Mouse (Mus musculus): Measurements from ENCODE around the gene E030025P04Rik. TPM values are rescaled to one million over a fixed set of nuclear protein-coding genes. Genes with fewer than 3 reads are reported as not detected.

The E030025P04Rik gene
- polyA plus RNA-seq (2011; ENCODE audit: insufficient read length, low read depth, missing spikeins), result not detected in 2 replicates

DNA sequence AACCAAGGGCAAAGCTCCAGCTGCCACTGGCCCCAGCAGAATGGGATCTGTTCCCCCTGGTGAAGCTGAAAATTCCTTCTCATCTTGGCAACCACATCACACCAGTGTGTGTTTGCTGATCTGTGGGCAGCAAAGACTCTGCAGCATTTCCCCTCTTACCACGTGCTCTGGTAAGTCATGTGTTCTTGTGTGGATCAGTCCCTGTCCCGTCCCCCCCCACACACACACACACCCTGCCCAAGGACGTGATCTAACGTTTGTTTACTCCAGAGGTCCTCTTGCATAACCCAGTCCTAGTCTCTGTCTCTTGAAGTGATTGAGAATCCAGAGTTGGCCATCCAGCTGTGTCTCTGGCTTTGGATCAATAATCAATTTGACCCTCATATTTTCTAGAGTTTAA is at the start of gene E030025P04Rik:
TSS of gene E030025P04Rik (minus strand) at position 134 of the 400 bp plus-strand sequence.
- H3K4me3 ChIP-seq (ENCODE audit: insufficient read depth, low read length), result no peak within 1 kb of the TSS

DNA sequence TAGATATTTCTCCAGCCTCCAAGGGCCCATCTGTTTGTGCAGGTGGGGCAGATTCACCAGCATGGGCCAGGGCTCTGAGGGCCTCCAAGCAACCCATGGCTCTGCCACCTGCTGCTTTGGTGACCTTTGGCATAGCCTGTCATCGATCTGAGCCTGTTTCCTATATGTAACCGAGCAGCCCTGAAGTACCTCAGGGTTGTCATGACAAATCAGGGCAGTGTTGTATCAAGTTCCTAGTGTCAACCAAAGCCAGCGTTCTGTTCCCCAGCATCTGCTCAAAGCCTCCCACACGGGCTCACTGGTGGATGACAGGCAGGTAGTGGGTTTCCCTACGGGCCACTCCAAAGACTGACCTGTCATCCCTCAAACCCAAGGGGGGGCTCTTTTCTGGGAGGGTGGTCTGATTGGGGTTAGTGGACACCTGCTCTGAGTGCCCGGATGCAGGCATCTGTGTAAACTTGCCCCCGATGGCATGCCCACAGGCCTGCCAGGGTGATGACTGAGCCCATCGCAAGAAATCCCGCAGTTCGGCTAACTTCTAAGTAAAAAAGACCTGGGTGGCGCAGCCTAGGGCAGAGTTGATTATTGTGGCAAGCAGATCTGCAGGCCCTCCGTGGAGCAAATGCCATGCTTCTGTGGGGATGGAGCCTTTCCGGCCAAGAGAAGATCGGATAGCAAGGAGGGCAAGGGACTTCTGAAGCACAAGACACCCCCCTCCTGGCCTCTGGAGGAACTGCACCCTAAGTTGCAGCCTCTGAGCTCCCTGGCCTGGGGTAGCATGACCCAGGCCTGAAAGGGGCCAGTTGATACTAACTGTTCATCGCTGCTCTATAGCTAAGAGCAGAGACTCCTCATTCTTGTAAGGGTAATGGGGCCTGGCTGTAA is 48.7 kb upstream of the E030025P04Rik start:
- TF ChIP-seq CTCF (IDR thresholded peaks at IDR 0.05; ENCODE audit: borderline replicate concordance, insufficient read depth, low read length), result peak; percentile 67; the same call in 1 of the 2 replicates
- no peak for TF ChIP-seq POLR2A (IDR thresholded peaks at IDR 0.05; ENCODE audit: low read depth, low read length)
- Histone ChIP-seq H3K27ac (ENCODE audit: insufficient read depth, low read length) (no peak overlapping the region), H3K4me3 (ENCODE audit: insufficient read depth, low read length) (no peak overlapping the region), H3K4me1 (ENCODE audit: control insufficient read depth, insufficient read depth, low read length) (no peaks in the 10 kb centered on the region)

More for the DNA sequence above, at the start of gene E030025P04Rik:
- no peaks in the 10 kb centered on the region for H3K4me1 ChIP-seq (ENCODE audit: control insufficient read depth, insufficient read depth, low read length)
- TF ChIP-seq POLR2A (IDR thresholded peaks at IDR 0.05; ENCODE audit: low read depth, low read length) (no peak), CTCF (IDR thresholded peaks at IDR 0.05; ENCODE audit: borderline replicate concordance, insufficient read depth, low read length) (no peak)
- H3K27ac ChIP-seq (ENCODE audit: insufficient read depth, low read length), result no peak within 1 kb of the TSS

DNA sequence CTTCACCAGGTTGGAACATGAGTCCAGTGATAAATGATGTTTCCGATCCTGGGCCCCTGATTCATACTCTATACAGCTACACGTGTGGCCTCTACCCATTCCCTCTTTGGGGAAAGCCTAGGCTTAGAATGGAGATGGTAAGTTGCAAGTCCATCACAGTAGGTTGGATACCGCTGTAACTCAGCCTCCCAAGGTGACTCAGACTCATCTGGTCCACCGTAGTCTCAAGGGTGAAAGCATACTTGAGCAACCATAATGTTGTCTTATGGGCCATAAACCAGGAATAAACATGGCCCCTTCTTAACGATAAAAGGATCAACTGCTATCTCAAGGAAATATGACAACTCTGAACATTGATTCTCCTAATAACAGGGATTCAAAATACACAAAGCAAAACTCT is 44.1 kb upstream of the E030025P04Rik start:
- no peak overlapping the region for H3K27ac ChIP-seq (ENCODE audit: insufficient read depth, low read length)
- no peak for TF ChIP-seq POLR2A (IDR thresholded peaks at IDR 0.05; ENCODE audit: low read depth, low read length)
- no peak for TF ChIP-seq CTCF (IDR thresholded peaks at IDR 0.05; ENCODE audit: borderline replicate concordance, insufficient read depth, low read length)
- no peak overlapping the region for H3K4me3 ChIP-seq (ENCODE audit: insufficient read depth, low read length)
- H3K4me1 ChIP-seq (ENCODE audit: control insufficient read depth, insufficient read depth, low read length), result no peaks in the 10 kb centered on the region

DNA sequence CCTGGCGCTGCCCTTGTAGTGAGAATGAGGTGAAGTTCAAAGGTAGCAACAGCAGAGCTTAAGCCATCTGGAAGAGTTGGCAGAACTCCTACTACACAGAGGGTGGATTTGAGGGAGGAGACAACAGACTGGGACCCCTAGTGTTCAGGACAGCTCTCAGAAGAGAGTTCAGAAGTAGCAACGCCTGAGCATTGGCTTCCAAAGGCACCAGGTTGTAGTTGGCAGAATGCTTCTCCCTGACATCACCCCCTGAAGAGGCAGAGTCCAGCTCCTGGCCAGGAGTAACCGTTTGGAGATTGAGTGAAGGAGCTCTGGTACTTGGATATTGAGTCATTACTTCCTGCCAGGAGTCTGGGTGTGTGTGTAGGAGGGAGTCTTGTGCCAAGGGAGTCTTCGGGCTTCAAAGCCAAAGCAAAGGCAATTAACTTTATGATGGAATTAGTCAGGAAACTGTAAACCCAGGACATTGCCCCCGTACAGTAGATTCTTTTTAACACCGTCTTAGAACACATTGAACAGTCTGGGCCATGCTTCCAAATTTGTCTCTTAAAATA is 43.5 kb upstream of the E030025P04Rik start:
- no peaks in the 10 kb centered on the region for H3K4me1 ChIP-seq (ENCODE audit: control insufficient read depth, insufficient read depth, low read length)
- no peak overlapping the region for H3K27ac ChIP-seq (ENCODE audit: insufficient read depth, low read length)
- TF ChIP-seq CTCF (IDR thresholded peaks at IDR 0.05; ENCODE audit: borderline replicate concordance, insufficient read depth, low read length) (no peak), POLR2A (IDR thresholded peaks at IDR 0.05; ENCODE audit: low read depth, low read length) (no peak)
- no peak overlapping the region for H3K4me3 ChIP-seq (ENCODE audit: insufficient read depth, low read length)

DNA sequence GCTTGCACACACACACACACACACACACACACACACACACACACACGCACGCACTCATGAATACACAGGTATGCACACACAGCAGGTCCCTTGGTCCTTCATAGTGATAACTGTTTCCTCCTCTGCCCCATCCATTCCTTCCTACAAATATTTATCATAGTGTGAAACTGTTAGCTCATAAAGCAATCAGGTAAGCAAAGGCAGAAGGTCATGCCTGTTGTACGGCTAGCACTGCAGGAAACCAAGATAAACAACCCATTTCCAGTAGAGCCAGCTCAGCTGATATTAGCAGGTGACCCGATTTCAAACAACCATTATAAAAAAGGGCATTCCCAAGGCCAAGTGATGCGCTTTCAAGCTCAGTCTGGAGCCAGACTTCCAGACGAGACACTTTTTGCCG is 36.9 kb upstream of the E030025P04Rik start:
- TF ChIP-seq POLR2A (IDR thresholded peaks at IDR 0.05; ENCODE audit: low read depth, low read length) (no peak), CTCF (IDR thresholded peaks at IDR 0.05; ENCODE audit: borderline replicate concordance, insufficient read depth, low read length) (no peak)
- H3K4me3 ChIP-seq (ENCODE audit: insufficient read depth, low read length), result no peak overlapping the region
- no peak overlapping the region for H3K27ac ChIP-seq (ENCODE audit: insufficient read depth, low read length)
- no peaks in the 10 kb centered on the region for H3K4me1 ChIP-seq (ENCODE audit: control insufficient read depth, insufficient read depth, low read length)

DNA sequence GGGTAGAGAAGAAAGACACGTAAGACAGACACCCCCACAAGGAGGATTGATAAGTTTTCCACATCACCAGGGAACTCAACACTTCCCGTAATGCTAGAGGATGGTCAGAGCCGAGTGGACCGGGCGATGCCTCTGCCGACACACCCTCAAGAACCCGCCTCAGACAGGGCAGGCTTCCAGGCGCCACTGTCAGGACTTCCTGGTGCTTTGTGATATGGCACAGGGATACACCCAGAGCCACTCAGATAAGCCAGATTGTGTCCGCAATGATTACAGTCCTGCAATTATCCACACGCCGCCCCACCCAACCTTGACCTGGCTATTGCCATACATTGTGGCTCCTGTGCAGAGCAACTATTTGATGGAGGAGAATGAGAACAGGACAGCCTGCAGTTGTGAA is 36.1 kb upstream of the E030025P04Rik start:
- Histone ChIP-seq H3K4me1 (ENCODE audit: control insufficient read depth, insufficient read depth, low read length) (no peaks in the 10 kb centered on the region), H3K27ac (ENCODE audit: insufficient read depth, low read length) (no peak overlapping the region), H3K4me3 (ENCODE audit: insufficient read depth, low read length) (no peak overlapping the region)
- TF ChIP-seq CTCF (IDR thresholded peaks at IDR 0.05; ENCODE audit: borderline replicate concordance, insufficient read depth, low read length) (no peak), POLR2A (IDR thresholded peaks at IDR 0.05; ENCODE audit: low read depth, low read length) (no peak)

DNA sequence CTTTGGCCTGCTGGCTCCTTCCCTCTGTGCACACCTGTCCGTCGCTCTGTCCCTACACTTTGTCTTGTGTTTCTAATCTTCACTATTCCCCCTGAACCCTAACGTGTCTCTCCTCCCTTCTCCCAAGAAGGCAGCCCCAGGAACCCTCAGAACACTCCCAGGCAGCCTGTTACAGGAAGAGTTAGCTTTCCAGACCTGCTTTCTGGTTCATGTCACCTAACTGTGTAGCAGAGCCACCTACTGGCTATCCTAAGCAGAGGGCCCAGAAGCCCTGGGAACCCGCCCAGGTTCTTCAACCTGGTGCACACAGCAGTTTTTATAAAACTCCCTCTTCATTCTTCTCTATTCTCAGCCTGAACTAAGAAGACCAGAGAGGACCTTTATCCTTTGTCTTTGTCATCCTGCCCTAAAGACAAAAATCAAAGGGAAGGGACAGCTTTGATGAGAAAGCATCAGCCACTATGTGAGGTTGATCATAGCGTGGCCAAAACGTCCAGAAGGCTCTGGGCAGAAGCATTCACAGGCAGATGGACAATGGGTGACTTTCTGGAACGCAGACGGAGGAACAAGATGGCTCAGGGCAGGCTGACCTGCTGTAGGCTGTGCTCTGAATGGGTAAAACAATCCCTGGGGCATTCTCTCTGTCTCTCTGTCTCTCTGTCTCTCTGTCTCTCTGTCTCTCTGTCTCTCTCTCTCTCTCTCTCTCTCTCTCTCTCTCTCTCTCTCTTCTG is 34.8 kb upstream of the E030025P04Rik start:
- TF ChIP-seq CTCF (IDR thresholded peaks at IDR 0.05; ENCODE audit: borderline replicate concordance, insufficient read depth, low read length), result no peak
- no peak for TF ChIP-seq POLR2A (IDR thresholded peaks at IDR 0.05; ENCODE audit: low read depth, low read length)
- Histone ChIP-seq H3K27ac (ENCODE audit: insufficient read depth, low read length) (no peak overlapping the region), H3K4me1 (ENCODE audit: control insufficient read depth, insufficient read depth, low read length) (no peaks in the 10 kb centered on the region), H3K4me3 (ENCODE audit: insufficient read depth, low read length) (no peak overlapping the region)

DNA sequence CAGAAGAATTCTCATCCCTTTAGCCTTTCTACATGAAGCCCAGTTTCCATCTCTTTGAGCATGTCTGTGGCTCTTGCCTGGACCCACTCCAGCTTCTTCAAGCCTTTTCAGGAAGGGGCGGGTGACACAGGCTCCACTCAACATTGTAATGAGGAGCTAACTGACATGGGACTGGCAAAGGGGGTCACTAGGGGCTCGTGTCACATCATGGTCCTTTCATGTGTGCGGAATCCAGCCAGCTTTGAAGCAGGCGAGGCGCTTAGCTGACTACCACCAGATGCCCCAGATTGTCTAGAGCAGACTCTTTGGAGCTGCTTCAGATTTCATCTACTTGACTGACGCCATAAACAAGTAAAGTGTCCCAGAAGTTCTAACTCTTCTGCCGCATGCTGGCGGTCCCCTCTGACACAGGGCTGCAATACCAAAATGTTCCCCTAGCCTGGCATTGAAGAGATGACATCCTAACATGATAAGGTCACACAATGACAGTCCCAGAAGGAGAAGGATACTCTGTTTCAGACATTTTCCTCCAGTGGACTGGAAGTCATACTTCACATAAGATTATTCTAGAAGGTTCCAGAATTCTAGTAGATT is 31.3 kb upstream of the E030025P04Rik start:
- Histone ChIP-seq H3K4me3 (ENCODE audit: insufficient read depth, low read length) (no peak overlapping the region), H3K4me1 (ENCODE audit: control insufficient read depth, insufficient read depth, low read length) (no peaks in the 10 kb centered on the region), H3K27ac (ENCODE audit: insufficient read depth, low read length) (no peak overlapping the region)
- TF ChIP-seq CTCF (IDR thresholded peaks at IDR 0.05; ENCODE audit: borderline replicate concordance, insufficient read depth, low read length) (no peak), POLR2A (IDR thresholded peaks at IDR 0.05; ENCODE audit: low read depth, low read length) (no peak)

DNA sequence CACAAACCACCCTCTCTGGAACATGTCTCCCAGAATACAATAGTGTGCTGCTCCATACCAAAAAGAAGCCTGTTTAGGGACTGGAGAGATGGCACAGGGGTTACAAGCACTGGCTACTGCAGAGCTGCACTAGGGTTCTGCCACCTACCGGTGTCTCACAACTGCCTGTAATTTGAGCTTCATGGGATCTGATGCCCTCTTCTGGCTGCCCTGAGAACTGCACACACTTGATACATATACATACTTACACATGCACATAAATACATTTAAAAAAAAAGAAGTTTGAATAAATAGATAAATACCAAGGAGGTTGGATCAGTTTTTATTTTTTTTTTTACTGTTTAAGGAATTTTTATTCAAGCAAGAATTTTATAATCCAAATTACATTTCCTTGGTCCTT is 28.1 kb upstream of the E030025P04Rik start:
- no peaks in the 10 kb centered on the region for H3K4me1 ChIP-seq (ENCODE audit: control insufficient read depth, insufficient read depth, low read length)
- TF ChIP-seq POLR2A (IDR thresholded peaks at IDR 0.05; ENCODE audit: low read depth, low read length), result no peak
- H3K27ac ChIP-seq (ENCODE audit: insufficient read depth, low read length), result no peak overlapping the region
- no peak overlapping the region for H3K4me3 ChIP-seq (ENCODE audit: insufficient read depth, low read length)
